ENCODE assay signal across 19 mouse cellular contexts in genomic region chr14:32003904-32004596, GRCm38 (mm10). TPM values are rescaled to one million over a fixed set of nuclear protein-coding genes. Genes with fewer than 3 reads are reported as not detected.
DNase-seq lines count a peak whose midpoint lies in the region; ATAC-seq lines count a peak whose summit lies in the region.
"Had no signal": no experiment of that assay in that cellular context is flagged by ENCODE, and none has a peak within 500 bp of the region (broad histone marks: within the 10 kb centered on the region; RNA-seq: fewer than 3 reads in every experiment).

No protein-coding gene starts in this region.

- H3K4me2 ChIP-seq in embryonic facial prominence, embryonic 12.5 days (replicated peaks) = no peak overlapping the region
- H3K4me2 ChIP-seq: hindbrain, embryonic 14.5 days; neural tube, embryonic 12.5 days had no signal

- no peak for DNase-seq in embryonic facial prominence, embryonic 10.5 days (ENCODE audit: low spot score)
- DNase-seq in heart, embryonic 10.5 days (ENCODE audit: low spot score) = no peak
- no peak for DNase-seq in heart, adult 18-20 months
- DNase-seq in right cerebral cortex, adult 18-20 months = peak; percentile 44
- DNase-seq in right cerebral cortex, postnatal 4 days = no peak
- DNase-seq in urinary bladder, adult 2 months (ENCODE audit: low spot score) = no peak
- no peak for DNase-seq in MN1 (ENCODE audit: low spot score)
- DNase-seq: B cell, adult 2 months; cerebellum, postnatal 14 days; kidney, postnatal 10 days; liver; lung, adult 18-20 months; thymus, postnatal 36 days had no signal

- H3K36me3 ChIP-seq in embryonic facial prominence, embryonic 12.5 days = no peaks in the 10 kb centered on the region
- H3K36me3 ChIP-seq in embryonic facial prominence, embryonic 10.5 days (replicated peaks) = no peaks in the 10 kb centered on the region
- no peaks in the 10 kb centered on the region for H3K36me3 ChIP-seq in heart, embryonic 10.5 days
- H3K36me3 ChIP-seq: neural tube, embryonic 12.5 days had no signal

- peaks cover 3% of the 10 kb centered on the region; the same call in 1 of the 2 replicates for H3K9me3 ChIP-seq in embryonic facial prominence, embryonic 12.5 days
- 0 out of 2 replicates have a peak, but pooled peaks cover 2% of the 10 kb centered on the region for H3K9me3 ChIP-seq in embryonic facial prominence, embryonic 10.5 days
- no peaks in the 10 kb centered on the region for H3K9me3 ChIP-seq in heart, embryonic 10.5 days
- H3K9me3 ChIP-seq: neural tube, embryonic 12.5 days had no signal

- no peaks in the 10 kb centered on the region for H3K4me1 ChIP-seq in embryonic facial prominence, embryonic 12.5 days
- H3K4me1 ChIP-seq in embryonic facial prominence, embryonic 10.5 days = peaks cover 11% of the 10 kb centered on the region
- H3K4me1 ChIP-seq in heart, embryonic 10.5 days = peaks cover 19% of the 10 kb centered on the region
- H3K4me1 ChIP-seq: neural tube, embryonic 12.5 days had no signal

- ATAC-seq in embryonic facial prominence, embryonic 12.5 days (ENCODE audit: insufficient number of reproducible peaks, insufficient read depth, low FRiP score, low TSS enrichment) = 0 out of 2 replicates have a peak, but pooled peaks have one; percentile 35
- ATAC-seq: intestine, embryonic 16.5 days; midbrain, embryonic 16.5 days had no signal

- no peak overlapping the region for H3K27ac ChIP-seq in embryonic facial prominence, embryonic 12.5 days
- H3K27ac ChIP-seq in embryonic facial prominence, embryonic 10.5 days (replicated peaks) = no peak overlapping the region
- H3K27ac ChIP-seq in heart, embryonic 10.5 days = 0 out of 2 replicates have a peak overlapping the region, but pooled peaks have one; percentile 7
- H3K27ac ChIP-seq: hindbrain, embryonic 14.5 days; neural tube, embryonic 12.5 days had no signal

- no peak overlapping the region for H3K4me3 ChIP-seq in embryonic facial prominence, embryonic 12.5 days
- no peak overlapping the region for H3K4me3 ChIP-seq in embryonic facial prominence, embryonic 10.5 days
- no peak overlapping the region for H3K4me3 ChIP-seq in heart, embryonic 10.5 days
- H3K4me3 ChIP-seq: megakaryocyte, embryonic 14.5 days; neural tube, embryonic 12.5 days had no signal

- no peaks in the 10 kb centered on the region for H3K27me3 ChIP-seq in embryonic facial prominence, embryonic 12.5 days
- H3K27me3 ChIP-seq in embryonic facial prominence, embryonic 10.5 days (replicated peaks; ENCODE audit: low read depth, poor library complexity, severe bottlenecking) = no peaks in the 10 kb centered on the region
- no peaks in the 10 kb centered on the region for H3K27me3 ChIP-seq in heart, embryonic 10.5 days (ENCODE audit: insufficient read depth, poor library complexity, severe bottlenecking)
- H3K27me3 ChIP-seq: neural tube, embryonic 12.5 days had no signal

- H3K9ac ChIP-seq in embryonic facial prominence, embryonic 12.5 days = no peak overlapping the region
- H3K9ac ChIP-seq: hindbrain, embryonic 14.5 days; neural tube, embryonic 12.5 days had no signal

- 78% methylated on average over 7 of the region's 7 CpGs for WGBS in embryonic facial prominence, embryonic 12.5 days
- WGBS in embryonic facial prominence, embryonic 10.5 days = 83% methylated on average over 7 of the region's 7 CpGs
- WGBS in heart, embryonic 10.5 days = 51% methylated on average over 7 of the region's 7 CpGs

RNA-seq across cellular contexts. Expression of gene Galnt15, which starts 24.7 kb away (rescaled TPM):
- polyA plus RNA-seq in embryonic facial prominence, embryonic 12.5 days (2016; fragmentation: Nextera tagmentation; extraction: Ambion mirVana) = 0.11 and 0.24 TPM in 2 replicates
- 0.04 and 0.15 TPM in 2 replicates for polyA plus RNA-seq in embryonic facial prominence, embryonic 10.5 days (2016; fragmentation: Nextera tagmentation; extraction: Ambion mirVana)
- polyA plus RNA-seq in heart, embryonic 10.5 days (2016; fragmentation: Nextera tagmentation; extraction: Ambion mirVana) = 0.18 and 0.38 TPM in 2 replicates
- 10 to 100 TPM; 13.5 to 14.5 TPM for total RNA-seq in heart, adult 18-20 months (2021)
- polyA plus RNA-seq in urinary bladder, adult 2 months (2012; rRNA removed) = 14.0 and 20.8 TPM in 2 replicates

Comparison
In these comparisons a context has a peak if more than half of its experiments do, and no peak if none do; other contexts are left out.
1. RNA of gene Galnt15, which starts 24.7 kb away (polyA plus RNA-seq): 14.0 to 20.8 TPM in urinary bladder, adult 2 months; 0.11 to 0.24 TPM in embryonic facial prominence, embryonic 12.5 days, 0.18 to 0.38 TPM in heart, embryonic 10.5 days and 0.04 to 0.15 TPM in embryonic facial prominence, embryonic 10.5 days; every median in the first group is over 10 times any median in the second.